Mouse (Mus musculus): Measurements from ENCODE around the gene Nbr1. TPM values are rescaled to one million over a fixed set of nuclear protein-coding genes. Genes with fewer than 3 reads are reported as not detected.

Gene Nbr1
- 102 and 103 TPM in 2 replicates for polyA plus RNA-seq (2015; fragmentation: Nextera tagmentation; extraction: Ambion mirVana)

- Histone ChIP-seq H3K4me3 (peak within 1 kb of the TSS; percentile 78), H3K4me1 (peaks cover 39% of the 10 kb centered on the region), H3K36me3 (replicated peaks) (peaks cover 6% of the 10 kb centered on the region; the same call in 1 of the 2 replicates), H3K4me2 (peak within 1 kb of the TSS; percentile 78), H3K9me3 (no peaks in the 10 kb centered on the region), H3K27me3 (replicated peaks) (no peaks in the 10 kb centered on the region), H3K27ac (peak within 1 kb of the TSS; percentile 97), H3K9ac (peak within 1 kb of the TSS; percentile 85)
- peak; percentile 87 for ATAC-seq (replicated peaks)
- under 1% methylated on average over 43 of the region's 43 CpGs for WGBS
Observed at GRCm38 (mm10) chr11:101551751-101552475, at the start of gene Nbr1, which contains the start of gene Brca1. Gene Nbr1, plus strand, starts transcription at chr11:101552149. Gene Brca1, minus strand, starts transcription at chr11:101551955.

- no peaks in the 10 kb centered on the region for H3K9me3 ChIP-seq
- no peaks in the 10 kb centered on the region for H3K36me3 ChIP-seq (replicated peaks)
- no peaks in the 10 kb centered on the region for H3K27me3 ChIP-seq (replicated peaks)
- no peak overlapping the region for H3K4me3 ChIP-seq
- no peak overlapping the region for H3K9ac ChIP-seq
- H3K4me1 ChIP-seq = no peaks in the 10 kb centered on the region
- 82% methylated on average over 5 of the region's 5 CpGs for WGBS
- H3K27ac ChIP-seq = no peak overlapping the region
- ATAC-seq (replicated peaks) = no peak
- H3K4me2 ChIP-seq = no peak overlapping the region
Observed at GRCm38 (mm10) chr11:101506269-101506780, 45.6 kb upstream of the Nbr1 start.

GRCm38 (mm10) chr11:101507090-101507489 is 44.9 kb upstream of the Nbr1 start:
- H3K27ac ChIP-seq = no peak overlapping the region
- ATAC-seq (replicated peaks) = no peak
- no peak overlapping the region for H3K4me3 ChIP-seq
- H3K4me2 ChIP-seq = no peak overlapping the region
- WGBS = 94% methylated on average over 7 of the region's 7 CpGs
- no peak overlapping the region for H3K9ac ChIP-seq
- no peaks in the 10 kb centered on the region for H3K4me1 ChIP-seq
- no peaks in the 10 kb centered on the region for H3K9me3 ChIP-seq
- H3K36me3 ChIP-seq (replicated peaks) = no peaks in the 10 kb centered on the region
- no peaks in the 10 kb centered on the region for H3K27me3 ChIP-seq (replicated peaks)

GRCm38 (mm10) chr11:101518937-101519336 is 33.0 kb upstream of the Nbr1 start:
- Histone ChIP-seq H3K36me3 (replicated peaks) (no peaks in the 10 kb centered on the region), H3K27ac (no peak overlapping the region), H3K4me2 (no peak overlapping the region), H3K4me1 (no peaks in the 10 kb centered on the region), H3K9me3 (no peaks in the 10 kb centered on the region), H3K27me3 (replicated peaks) (no peaks in the 10 kb centered on the region), H3K9ac (no peak overlapping the region), H3K4me3 (no peak overlapping the region)
- 83% methylated on average over 5 of the region's 5 CpGs for WGBS
- ATAC-seq (replicated peaks) = no peak

GRCm38 (mm10) chr11:101519364-101519763 is 32.6 kb upstream of the Nbr1 start:
- Histone ChIP-seq H3K4me1 (no peaks in the 10 kb centered on the region), H3K4me3 (no peak overlapping the region), H3K27ac (no peak overlapping the region), H3K9ac (no peak overlapping the region), H3K27me3 (replicated peaks) (no peaks in the 10 kb centered on the region), H3K9me3 (no peaks in the 10 kb centered on the region), H3K4me2 (no peak overlapping the region), H3K36me3 (replicated peaks) (no peaks in the 10 kb centered on the region)
- no peak for ATAC-seq (replicated peaks)
- WGBS = 91% methylated on average over 6 of the region's 6 CpGs

GRCm38 (mm10) chr11:101524446-101524845 is 27.5 kb upstream of the Nbr1 start:
- H3K9me3 ChIP-seq = no peaks in the 10 kb centered on the region
- no peaks in the 10 kb centered on the region for H3K4me1 ChIP-seq
- no peak overlapping the region for H3K9ac ChIP-seq
- H3K27me3 ChIP-seq (replicated peaks) = no peaks in the 10 kb centered on the region
- H3K36me3 ChIP-seq (replicated peaks) = no peaks in the 10 kb centered on the region
- H3K27ac ChIP-seq = no peak overlapping the region
- no peak overlapping the region for H3K4me3 ChIP-seq
- H3K4me2 ChIP-seq = no peak overlapping the region
- WGBS = 95% methylated on average over 8 of the region's 8 CpGs
- ATAC-seq (replicated peaks) = no peak

GRCm38 (mm10) chr11:101525056-101525455 is 26.9 kb upstream of the Nbr1 start:
- no peak for ATAC-seq (replicated peaks)
- Histone ChIP-seq H3K36me3 (replicated peaks) (no peaks in the 10 kb centered on the region), H3K9ac (no peak overlapping the region), H3K27ac (no peak overlapping the region), H3K4me2 (no peak overlapping the region), H3K4me1 (no peaks in the 10 kb centered on the region), H3K27me3 (replicated peaks) (no peaks in the 10 kb centered on the region), H3K9me3 (no peaks in the 10 kb centered on the region), H3K4me3 (no peak overlapping the region)
- WGBS = 87% methylated on average over 10 of the region's 10 CpGs

- WGBS = 90% methylated on average over 9 of the region's 9 CpGs
- ATAC-seq (replicated peaks) = no peak
- no peak overlapping the region for H3K27ac ChIP-seq
Observed at GRCm38 (mm10) chr11:101525936-101526595, 25.9 kb upstream of the Nbr1 start.

GRCm38 (mm10) chr11:101526686-101527085 is 25.3 kb upstream of the Nbr1 start:
- no peak for ATAC-seq (replicated peaks)
- H3K27ac ChIP-seq = no peak overlapping the region
- WGBS = 77% methylated on average over 4 of the region's 4 CpGs

More at GRCm38 (mm10) chr11:101525936-101526595, 25.9 kb upstream of the Nbr1 start:
- Histone ChIP-seq H3K4me2 (no peak overlapping the region), H3K9me3 (no peaks in the 10 kb centered on the region), H3K4me3 (no peak overlapping the region), H3K9ac (no peak overlapping the region), H3K4me1 (no peaks in the 10 kb centered on the region), H3K27me3 (replicated peaks) (no peaks in the 10 kb centered on the region), H3K36me3 (replicated peaks) (no peaks in the 10 kb centered on the region)

GRCm38 (mm10) chr11:101543533-101543932 is 8.4 kb upstream of the Nbr1 start:
- no peaks in the 10 kb centered on the region for H3K4me1 ChIP-seq
- H3K27ac ChIP-seq = no peak overlapping the region
- H3K9ac ChIP-seq = no peak overlapping the region
- no peaks in the 10 kb centered on the region for H3K27me3 ChIP-seq (replicated peaks)
- H3K9me3 ChIP-seq = no peaks in the 10 kb centered on the region
- H3K4me3 ChIP-seq = no peak overlapping the region
- no peaks in the 10 kb centered on the region for H3K36me3 ChIP-seq (replicated peaks)
- 84% methylated on average over 9 of the region's 9 CpGs for WGBS
- no peak overlapping the region for H3K4me2 ChIP-seq
- ATAC-seq (replicated peaks) = no peak

More at GRCm38 (mm10) chr11:101526686-101527085, 25.3 kb upstream of the Nbr1 start:
- Histone ChIP-seq H3K4me2 (no peak overlapping the region), H3K27me3 (replicated peaks) (no peaks in the 10 kb centered on the region), H3K36me3 (replicated peaks) (no peaks in the 10 kb centered on the region), H3K4me1 (no peaks in the 10 kb centered on the region), H3K9ac (no peak overlapping the region), H3K4me3 (no peak overlapping the region), H3K9me3 (no peaks in the 10 kb centered on the region)

- Histone ChIP-seq H3K4me1 (no peaks in the 10 kb centered on the region), H3K4me2 (no peak overlapping the region), H3K36me3 (replicated peaks) (no peaks in the 10 kb centered on the region), H3K27me3 (replicated peaks) (no peaks in the 10 kb centered on the region), H3K27ac (no peak overlapping the region), H3K4me3 (no peak overlapping the region), H3K9ac (no peak overlapping the region), H3K9me3 (no peaks in the 10 kb centered on the region)
- WGBS = 95% methylated on average over 1 of the region's 1 CpGs
- no peak for ATAC-seq (replicated peaks)
Observed at GRCm38 (mm10) chr11:101544132-101544531, 7.8 kb upstream of the Nbr1 start.

- H3K9ac ChIP-seq = no peak overlapping the region
Observed at GRCm38 (mm10) chr11:101548526-101548925, 3.4 kb upstream of the Nbr1 start.

More at GRCm38 (mm10) chr11:101548526-101548925, 3.4 kb upstream of the Nbr1 start:
- Histone ChIP-seq H3K27me3 (replicated peaks) (no peaks in the 10 kb centered on the region), H3K4me3 (no peak overlapping the region), H3K4me2 (no peak overlapping the region), H3K36me3 (replicated peaks) (no peaks in the 10 kb centered on the region), H3K4me1 (peaks cover 13% of the 10 kb centered on the region), H3K9me3 (no peaks in the 10 kb centered on the region), H3K27ac (no peak overlapping the region)
- ATAC-seq (replicated peaks) = no peak
